Mouse (Mus musculus): Measurements from ENCODE around the gene Hacd2. TPM values are rescaled to one million over a fixed set of nuclear protein-coding genes. Genes with fewer than 3 reads are reported as not detected.
A peak's percentile ranks its signal among the peaks of the same experiment; 100 is the strongest.

Hacd2 gene
- polyA plus RNA-seq, 1 experiment: 38.2 TPM

DNA sequence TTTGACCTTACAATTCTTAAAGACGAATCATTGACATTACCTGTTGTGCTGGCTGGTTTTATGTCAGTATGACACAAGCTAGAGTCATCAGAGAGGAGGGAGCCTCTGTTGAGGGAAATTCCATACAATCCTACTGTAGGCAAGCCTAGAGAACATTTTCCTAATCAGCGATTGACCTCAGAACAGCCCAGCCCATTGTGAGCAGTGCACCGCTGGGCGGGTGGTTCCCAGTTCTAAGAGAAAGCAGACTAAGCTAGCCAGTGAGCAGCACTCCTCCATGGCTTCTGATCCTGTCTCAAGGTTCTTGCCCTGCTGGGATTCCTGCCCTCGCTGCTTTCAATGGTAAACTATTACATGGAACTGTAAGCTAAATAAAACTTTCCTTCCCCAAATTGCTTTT lies 17.9 kb upstream of the Hacd2 start:
- H3K27ac ChIP-seq (ENCODE audit: insufficient read depth, low read length): no peak overlapping the region
- no peak overlapping the region for H3K4me3 ChIP-seq (ENCODE audit: insufficient read depth, low read length)
- TF ChIP-seq CTCF (IDR thresholded peaks at IDR 0.05; ENCODE audit: extremely low read depth, insufficient read depth, low read length): no peak
- TF ChIP-seq POLR2A (IDR thresholded peaks at IDR 0.05; ENCODE audit: extremely low read depth, insufficient read depth, low read length): no peak
- peaks cover 6% of the 10 kb centered on the region for H3K4me1 ChIP-seq (ENCODE audit: control insufficient read depth, insufficient read depth, low read length)

DNA sequence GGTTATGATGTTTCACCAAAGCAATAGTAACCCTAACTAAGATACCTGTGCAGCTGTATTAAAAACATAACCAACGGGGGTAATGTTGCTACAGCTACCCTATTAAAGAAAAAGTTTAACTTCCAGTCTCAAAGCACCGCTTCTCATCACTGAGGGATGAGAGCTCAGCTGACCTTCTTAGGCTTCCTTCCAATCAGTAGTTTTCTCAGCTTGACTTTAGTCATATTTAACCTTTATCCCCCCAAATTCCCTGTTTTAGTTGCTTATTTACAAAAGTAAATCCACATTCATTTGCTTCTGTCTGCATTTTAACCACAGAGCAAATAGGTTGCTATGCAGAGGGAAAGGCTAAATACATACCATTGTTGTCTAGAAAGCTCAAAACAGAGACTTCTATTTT lies 17.5 kb upstream of the Hacd2 start:
- TF ChIP-seq CTCF (IDR thresholded peaks at IDR 0.05; ENCODE audit: extremely low read depth, insufficient read depth, low read length) (no peak), POLR2A (IDR thresholded peaks at IDR 0.05; ENCODE audit: extremely low read depth, insufficient read depth, low read length) (no peak)
- Histone ChIP-seq H3K4me1 (ENCODE audit: control insufficient read depth, insufficient read depth, low read length) (peaks cover 6% of the 10 kb centered on the region), H3K4me3 (ENCODE audit: insufficient read depth, low read length) (no peak overlapping the region), H3K27ac (ENCODE audit: insufficient read depth, low read length) (no peak overlapping the region)

DNA sequence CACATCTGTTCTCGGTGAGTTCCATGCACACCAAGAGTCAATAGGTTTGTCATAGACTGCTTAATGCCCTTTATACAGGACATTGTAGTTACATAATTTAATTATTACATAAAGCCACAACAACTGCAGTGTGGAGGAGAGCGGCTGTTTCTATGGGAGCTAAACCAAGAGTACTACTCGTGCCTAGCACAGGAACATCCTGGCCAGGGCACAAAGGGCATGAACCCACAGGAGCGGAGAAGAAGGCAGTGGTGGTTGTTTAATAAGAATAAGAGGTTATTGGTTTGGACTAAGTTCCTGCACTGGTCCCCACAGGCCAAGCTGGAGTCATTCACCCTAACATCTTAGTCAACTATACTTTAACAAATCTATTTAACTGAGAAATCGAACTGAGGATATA lies 16.0 kb upstream of the Hacd2 start:
- TF ChIP-seq POLR2A (IDR thresholded peaks at IDR 0.05; ENCODE audit: extremely low read depth, insufficient read depth, low read length) (no peak), CTCF (IDR thresholded peaks at IDR 0.05; ENCODE audit: extremely low read depth, insufficient read depth, low read length) (no peak)
- H3K27ac ChIP-seq (ENCODE audit: insufficient read depth, low read length): no peak overlapping the region
- peaks cover under 1% of the 10 kb centered on the region; the same call in 1 of the 2 replicates for H3K4me1 ChIP-seq (ENCODE audit: control insufficient read depth, insufficient read depth, low read length)
- H3K4me3 ChIP-seq (ENCODE audit: insufficient read depth, low read length): no peak overlapping the region

DNA sequence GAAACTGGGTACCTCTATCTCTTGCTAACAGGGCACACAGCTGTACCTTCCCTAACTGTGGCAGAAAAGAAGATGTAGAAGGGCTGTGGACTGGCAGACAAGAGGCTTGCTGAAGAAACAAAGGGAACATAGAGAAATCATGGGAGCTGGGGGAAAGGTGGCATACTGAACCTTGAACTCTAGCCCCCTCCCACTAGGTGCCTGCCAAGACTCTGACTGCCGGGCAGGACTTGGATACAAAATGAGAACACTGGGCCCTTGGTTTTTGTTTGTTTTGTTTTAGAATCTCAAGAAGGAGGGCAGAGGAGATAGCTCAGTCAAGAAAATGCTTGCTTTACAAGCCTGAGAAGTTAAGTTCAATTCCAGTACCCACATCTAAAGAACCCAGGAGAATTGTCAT lies 14.9 kb upstream of the Hacd2 start:
- Histone ChIP-seq H3K4me3 (ENCODE audit: insufficient read depth, low read length) (no peak overlapping the region), H3K4me1 (ENCODE audit: control insufficient read depth, insufficient read depth, low read length) (no peaks in the 10 kb centered on the region), H3K27ac (ENCODE audit: insufficient read depth, low read length) (no peak overlapping the region)
- TF ChIP-seq POLR2A (IDR thresholded peaks at IDR 0.05; ENCODE audit: extremely low read depth, insufficient read depth, low read length) (no peak), CTCF (IDR thresholded peaks at IDR 0.05; ENCODE audit: extremely low read depth, insufficient read depth, low read length) (no peak)

DNA sequence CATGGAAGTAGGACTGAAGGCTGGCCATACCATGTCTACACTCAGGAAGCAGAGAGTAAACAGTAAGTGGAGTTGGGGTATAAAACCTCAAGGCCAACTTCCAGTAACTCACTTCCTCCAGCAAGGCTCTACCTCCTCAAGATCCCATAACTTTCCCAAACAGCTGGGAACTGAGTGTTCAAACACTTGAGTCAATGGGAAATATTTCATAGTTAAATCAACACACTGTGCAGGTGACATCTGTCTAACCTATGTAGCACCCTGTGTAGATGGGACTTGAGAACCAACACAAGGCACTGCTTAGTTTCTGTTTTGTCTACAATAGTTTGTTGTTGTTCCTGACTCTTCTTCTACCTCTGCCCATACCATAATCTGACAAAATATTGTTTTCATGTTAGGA lies 13.8 kb upstream of the Hacd2 start:
- Histone ChIP-seq H3K4me1 (ENCODE audit: control insufficient read depth, insufficient read depth, low read length) (no peaks in the 10 kb centered on the region), H3K27ac (ENCODE audit: insufficient read depth, low read length) (no peak overlapping the region), H3K4me3 (ENCODE audit: insufficient read depth, low read length) (no peak overlapping the region)
- TF ChIP-seq CTCF (IDR thresholded peaks at IDR 0.05; ENCODE audit: extremely low read depth, insufficient read depth, low read length) (no peak), POLR2A (IDR thresholded peaks at IDR 0.05; ENCODE audit: extremely low read depth, insufficient read depth, low read length) (no peak)

DNA sequence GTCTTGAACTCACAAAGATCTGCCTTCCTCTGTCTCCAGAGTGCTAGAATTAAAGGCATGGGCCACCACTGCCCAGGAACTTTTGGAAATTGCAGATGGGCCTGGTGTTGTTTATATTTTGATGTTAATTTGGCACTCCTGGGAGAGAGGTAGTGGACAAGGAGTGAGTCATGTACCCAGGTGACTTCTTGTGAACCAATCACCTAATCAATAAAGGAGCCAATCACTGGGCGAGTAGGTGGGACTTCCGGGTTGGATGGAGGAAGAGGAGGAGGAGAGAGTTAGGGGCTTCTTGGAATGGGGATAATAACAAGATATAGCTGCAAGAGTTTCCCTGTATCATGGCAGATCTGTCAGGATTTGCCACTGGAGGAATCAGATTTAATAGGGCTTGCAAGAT lies 8.7 kb upstream of the Hacd2 start:
- H3K27ac ChIP-seq (ENCODE audit: insufficient read depth, low read length): no peak overlapping the region
- no peak for TF ChIP-seq CTCF (IDR thresholded peaks at IDR 0.05; ENCODE audit: extremely low read depth, insufficient read depth, low read length)
- TF ChIP-seq POLR2A (IDR thresholded peaks at IDR 0.05; ENCODE audit: extremely low read depth, insufficient read depth, low read length): no peak
- H3K4me3 ChIP-seq (ENCODE audit: insufficient read depth, low read length): no peak overlapping the region

DNA sequence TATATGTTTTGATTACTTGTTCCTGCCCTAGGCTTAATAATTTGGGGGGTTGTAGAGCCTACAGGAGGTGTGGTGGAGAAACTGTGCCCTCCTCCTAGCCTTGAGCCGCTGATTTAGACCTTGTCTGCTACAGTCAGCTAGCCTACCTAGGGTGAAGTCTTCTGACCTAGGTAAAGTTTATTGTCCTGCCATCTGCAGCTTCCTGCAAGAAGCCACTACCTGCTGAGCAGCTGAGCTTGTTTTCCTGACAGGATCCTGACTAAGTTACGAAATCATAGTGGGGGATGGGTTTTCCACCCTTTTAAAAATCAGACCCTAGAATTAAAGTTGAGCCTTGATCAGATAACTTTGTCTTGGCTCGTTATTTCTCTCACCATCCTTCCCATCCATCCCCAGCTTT lies 5.7 kb upstream of the Hacd2 start:
- H3K4me3 ChIP-seq (ENCODE audit: insufficient read depth, low read length): no peak overlapping the region
- H3K27ac ChIP-seq (ENCODE audit: insufficient read depth, low read length): no peak overlapping the region
- TF ChIP-seq CTCF (IDR thresholded peaks at IDR 0.05; ENCODE audit: extremely low read depth, insufficient read depth, low read length) (no peak), POLR2A (IDR thresholded peaks at IDR 0.05; ENCODE audit: extremely low read depth, insufficient read depth, low read length) (no peak)
- H3K4me1 ChIP-seq (ENCODE audit: control insufficient read depth, insufficient read depth, low read length): no peaks in the 10 kb centered on the region

More for the DNA sequence above, 8.7 kb upstream of the Hacd2 start:
- no peaks in the 10 kb centered on the region for H3K4me1 ChIP-seq (ENCODE audit: control insufficient read depth, insufficient read depth, low read length)

DNA sequence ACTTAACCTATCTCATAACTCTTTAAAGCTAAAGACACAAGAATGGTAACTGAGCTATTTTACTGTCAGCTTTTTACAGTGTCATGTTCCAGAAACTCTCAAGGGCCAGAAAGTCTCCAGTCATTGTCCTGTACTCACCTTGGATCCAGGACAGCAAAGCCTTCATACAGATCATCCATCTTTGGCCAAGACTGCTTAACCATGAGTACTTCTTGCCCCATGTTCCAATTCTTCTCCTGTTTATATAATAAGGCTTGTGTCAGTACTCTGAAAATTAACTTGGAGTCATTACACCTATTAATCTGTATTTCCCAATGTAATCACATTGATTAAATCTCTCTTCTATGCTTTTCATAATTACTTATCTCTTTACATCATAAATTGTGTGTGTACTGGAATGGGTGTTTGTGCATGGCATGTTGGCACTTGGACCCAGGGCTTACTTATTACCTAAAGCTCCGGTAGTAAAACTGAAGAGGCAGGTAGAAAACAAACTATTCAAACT lies 3.7 kb upstream of the Hacd2 start:
- Histone ChIP-seq H3K4me1 (ENCODE audit: control insufficient read depth, insufficient read depth, low read length) (no peaks in the 10 kb centered on the region), H3K27ac (ENCODE audit: insufficient read depth, low read length) (no peak overlapping the region), H3K4me3 (ENCODE audit: insufficient read depth, low read length) (no peak overlapping the region)
- TF ChIP-seq CTCF (IDR thresholded peaks at IDR 0.05; ENCODE audit: extremely low read depth, insufficient read depth, low read length) (no peak), POLR2A (IDR thresholded peaks at IDR 0.05; ENCODE audit: extremely low read depth, insufficient read depth, low read length) (no peak)

DNA sequence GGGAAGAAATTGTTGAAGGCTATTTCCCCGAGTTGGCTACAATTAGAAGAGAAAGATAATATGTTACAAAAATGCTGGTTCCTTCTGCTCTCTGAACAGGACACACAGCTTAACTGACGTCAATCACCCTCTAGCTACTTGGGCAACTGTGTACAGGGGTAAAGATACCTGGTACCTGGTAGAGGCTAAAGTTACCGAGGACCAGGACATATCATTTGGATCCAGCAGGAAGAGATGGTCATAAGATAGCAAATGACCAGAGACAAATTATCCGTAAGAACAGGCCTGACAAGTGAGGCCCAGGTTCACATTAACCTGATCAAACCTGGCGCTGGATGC lies 356 bp upstream of the Hacd2 start:
- H3K4me3 ChIP-seq (ENCODE audit: insufficient read depth, low read length): peak overlapping the region; percentile 75
- no peak for TF ChIP-seq POLR2A (IDR thresholded peaks at IDR 0.05; ENCODE audit: extremely low read depth, insufficient read depth, low read length)
- TF ChIP-seq CTCF (IDR thresholded peaks at IDR 0.05; ENCODE audit: extremely low read depth, insufficient read depth, low read length): no peak
- H3K27ac ChIP-seq (ENCODE audit: insufficient read depth, low read length): no peak overlapping the region
- no peaks in the 10 kb centered on the region for H3K4me1 ChIP-seq (ENCODE audit: control insufficient read depth, insufficient read depth, low read length)

DNA sequence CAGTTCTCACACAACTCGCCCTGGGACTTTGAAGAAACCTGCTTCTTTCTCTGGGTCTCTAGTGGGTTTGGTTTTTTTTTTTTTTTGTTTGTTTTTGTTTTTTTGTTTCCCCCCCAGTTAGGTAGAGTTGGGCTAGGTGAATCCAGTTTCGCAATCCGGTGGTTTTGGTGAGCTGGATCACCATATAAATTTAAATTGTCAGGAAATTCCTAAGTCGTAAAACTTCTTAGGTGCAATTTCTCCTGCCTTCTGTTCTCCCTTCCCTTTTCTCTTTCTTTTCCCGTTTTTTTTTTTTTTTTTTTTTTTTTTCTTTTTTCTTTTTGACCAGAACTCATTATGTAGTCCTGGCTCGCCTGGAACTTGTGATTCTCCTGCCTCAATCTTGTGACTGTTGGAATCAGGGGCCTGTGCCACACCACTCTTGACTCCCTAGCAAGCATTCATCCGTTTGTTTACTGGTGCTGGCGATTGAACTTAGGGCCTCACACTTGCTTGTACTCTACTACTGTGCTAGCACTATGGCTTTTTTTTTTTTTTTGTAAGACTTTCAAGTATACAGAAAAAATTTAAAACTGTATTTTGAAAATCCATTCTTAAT lies 1.0 kb downstream of the Hacd2 start:
- Histone ChIP-seq H3K27ac (ENCODE audit: insufficient read depth, low read length) (no peak overlapping the region), H3K4me1 (ENCODE audit: control insufficient read depth, insufficient read depth, low read length) (no peaks in the 10 kb centered on the region), H3K4me3 (ENCODE audit: insufficient read depth, low read length) (peak overlapping the region; percentile 75)
- no peak for TF ChIP-seq POLR2A (IDR thresholded peaks at IDR 0.05; ENCODE audit: extremely low read depth, insufficient read depth, low read length)
- TF ChIP-seq CTCF (IDR thresholded peaks at IDR 0.05; ENCODE audit: extremely low read depth, insufficient read depth, low read length): no peak

Data from cortical plate, adult 2 months (tissue).